In the genomic region with DNA sequence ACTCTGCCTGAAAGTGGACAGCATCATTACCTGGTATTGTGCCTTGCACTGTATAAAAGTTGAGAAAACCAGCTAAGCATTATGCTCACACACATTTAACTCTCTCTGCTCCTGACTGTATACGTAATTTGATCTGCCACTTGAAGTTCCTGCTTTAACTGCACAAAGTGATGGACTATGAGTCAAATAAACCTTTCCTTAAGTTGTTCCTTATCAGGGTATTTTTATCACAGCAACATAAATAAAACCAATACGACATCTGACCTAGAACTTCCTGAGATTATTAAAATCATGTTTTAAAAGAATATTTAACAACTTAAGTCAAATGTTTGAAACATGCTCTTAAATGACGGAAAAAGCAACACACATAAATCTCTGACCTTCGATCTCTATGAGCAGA, we compare ENCODE assay signal across 16 mouse cellular contexts.
"Had no signal": no experiment of that assay in that cellular context is flagged by ENCODE, and none has a peak within 500 bp of the region (broad histone marks: within the 10 kb centered on the region; RNA-seq: fewer than 3 reads in every experiment).

No protein-coding gene starts in this region.

- H3K4me3 ChIP-seq: neural tube, embryonic 12.5 days; neural tube, embryonic 13.5 days; neural tube, embryonic 15.5 days; stomach, embryonic 15.5 days had no signal

- H3K27me3 ChIP-seq: neural tube, embryonic 12.5 days; neural tube, embryonic 13.5 days; neural tube, embryonic 15.5 days; stomach, embryonic 15.5 days had no signal

- H3K9ac ChIP-seq: neural tube, embryonic 12.5 days; neural tube, embryonic 13.5 days; neural tube, embryonic 15.5 days; stomach, embryonic 15.5 days had no signal

- H3K27ac ChIP-seq: neural tube, embryonic 12.5 days; neural tube, embryonic 13.5 days; neural tube, embryonic 15.5 days; stomach, embryonic 15.5 days; stomach, postnatal 0 days had no signal

- H3K4me1 ChIP-seq: neural tube, embryonic 12.5 days; neural tube, embryonic 13.5 days; neural tube, embryonic 15.5 days; stomach, embryonic 15.5 days had no signal

- H3K9me3 ChIP-seq: neural tube, embryonic 12.5 days; neural tube, embryonic 13.5 days; neural tube, embryonic 15.5 days; stomach, embryonic 15.5 days had no signal

- DNase-seq: retina, postnatal 1 day; right cerebral cortex, adult 18-20 months; right cerebral cortex, postnatal 14 days; right cerebral cortex, postnatal 25 days; right cerebral cortex, postnatal 4 days; spleen, adult 18-20 months; thymus, adult 18-20 months; thymus, adult 2 months; thymus, postnatal 14 days; thymus, postnatal 25 days; thymus, postnatal 4 days had no signal

- H3K36me3 ChIP-seq: neural tube, embryonic 12.5 days; neural tube, embryonic 13.5 days; neural tube, embryonic 15.5 days; stomach, embryonic 15.5 days had no signal

- H3K4me2 ChIP-seq: neural tube, embryonic 12.5 days; neural tube, embryonic 13.5 days; neural tube, embryonic 15.5 days; stomach, embryonic 15.5 days had no signal
